Mouse (Mus musculus): ENCODE data around the gene Gfod1. TPM values are rescaled to one million over a fixed set of nuclear protein-coding genes. Genes with fewer than 3 reads are reported as not detected.

Gfod1 gene
- 0.89 and 1.2 TPM in 2 replicates for polyA plus RNA-seq (2015; fragmentation: Nextera tagmentation; extraction: Ambion mirVana)

DNA sequence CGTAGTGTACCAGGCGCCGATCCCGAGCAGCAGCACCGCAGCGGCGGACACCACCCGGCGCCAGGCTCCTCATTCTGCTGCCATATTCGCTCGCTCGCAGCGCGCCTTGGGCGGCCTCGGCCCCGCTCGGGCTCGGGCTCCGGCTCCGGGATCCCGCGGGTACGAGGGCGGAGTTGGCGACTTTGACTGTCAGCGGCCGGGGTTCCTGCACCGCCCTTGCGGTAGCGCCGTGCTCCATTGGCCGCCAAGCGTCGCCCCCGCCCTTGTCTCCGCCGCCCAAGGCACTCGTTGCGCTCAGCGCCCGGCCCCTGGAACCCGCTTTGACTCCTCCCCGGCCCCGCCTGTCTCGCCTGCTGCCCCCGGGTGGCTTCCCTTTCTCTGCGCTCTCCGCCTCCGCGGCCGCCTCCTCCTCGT lies at the start of gene Gfod1:
Gene Gfod1, minus strand, starts transcription at position 155 of the 414 bp plus-strand sequence.
- peak within 1 kb of the TSS; percentile 69 for H3K9ac ChIP-seq
- peak; percentile 98 for ATAC-seq (ENCODE audit: insufficient number of reproducible peaks, low FRiP score, low TSS enrichment, low read depth)
- peak within 1 kb of the TSS; percentile 99 for H3K4me2 ChIP-seq
- peak within 1 kb of the TSS; percentile 86 for H3K27ac ChIP-seq
- peaks cover 41% of the 10 kb centered on the region for H3K4me1 ChIP-seq
- H3K9me3 ChIP-seq: no peaks in the 10 kb centered on the region
- H3K27me3 ChIP-seq: peaks cover 26% of the 10 kb centered on the region
- peak within 1 kb of the TSS; percentile 75 for H3K4me3 ChIP-seq
- no peaks in the 10 kb centered on the region for H3K36me3 ChIP-seq
- WGBS: under 1% methylated on average over 51 of the region's 53 CpGs

DNA sequence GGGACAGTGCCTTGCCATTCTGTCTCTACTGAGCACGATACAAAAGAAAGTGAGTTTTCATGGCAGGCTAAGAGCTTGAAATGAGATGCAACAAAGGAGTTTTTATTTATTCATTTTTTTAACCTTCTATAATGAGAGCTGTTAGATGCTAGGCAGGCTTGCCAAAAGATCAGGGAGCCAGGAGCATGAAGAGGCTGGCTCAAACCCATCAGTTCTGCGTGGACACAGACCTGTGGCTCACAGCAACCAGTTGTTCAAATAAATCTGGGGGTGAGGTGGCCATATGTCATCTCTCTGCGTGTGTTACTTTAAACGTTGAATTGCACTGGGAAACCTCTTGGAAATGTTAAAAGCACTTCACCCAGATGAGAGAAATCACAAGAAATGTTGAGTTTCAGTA lies 49.4 kb upstream of the Gfod1 start:
- no peaks in the 10 kb centered on the region for H3K27me3 ChIP-seq
- H3K36me3 ChIP-seq: no peaks in the 10 kb centered on the region
- H3K9me3 ChIP-seq: no peaks in the 10 kb centered on the region
- no peak overlapping the region for H3K4me3 ChIP-seq
- no peak overlapping the region for H3K27ac ChIP-seq
- 0 out of 2 replicates have a peak, but pooled peaks cover 7% of the 10 kb centered on the region for H3K4me1 ChIP-seq
- whole genome bisulfite sequencing: 57% methylated on average over 4 of the region's 4 CpGs
- no peak overlapping the region for H3K4me2 ChIP-seq
- H3K9ac ChIP-seq: no peak overlapping the region
- no peak for ATAC-seq (ENCODE audit: insufficient number of reproducible peaks, low FRiP score, low TSS enrichment, low read depth)

DNA sequence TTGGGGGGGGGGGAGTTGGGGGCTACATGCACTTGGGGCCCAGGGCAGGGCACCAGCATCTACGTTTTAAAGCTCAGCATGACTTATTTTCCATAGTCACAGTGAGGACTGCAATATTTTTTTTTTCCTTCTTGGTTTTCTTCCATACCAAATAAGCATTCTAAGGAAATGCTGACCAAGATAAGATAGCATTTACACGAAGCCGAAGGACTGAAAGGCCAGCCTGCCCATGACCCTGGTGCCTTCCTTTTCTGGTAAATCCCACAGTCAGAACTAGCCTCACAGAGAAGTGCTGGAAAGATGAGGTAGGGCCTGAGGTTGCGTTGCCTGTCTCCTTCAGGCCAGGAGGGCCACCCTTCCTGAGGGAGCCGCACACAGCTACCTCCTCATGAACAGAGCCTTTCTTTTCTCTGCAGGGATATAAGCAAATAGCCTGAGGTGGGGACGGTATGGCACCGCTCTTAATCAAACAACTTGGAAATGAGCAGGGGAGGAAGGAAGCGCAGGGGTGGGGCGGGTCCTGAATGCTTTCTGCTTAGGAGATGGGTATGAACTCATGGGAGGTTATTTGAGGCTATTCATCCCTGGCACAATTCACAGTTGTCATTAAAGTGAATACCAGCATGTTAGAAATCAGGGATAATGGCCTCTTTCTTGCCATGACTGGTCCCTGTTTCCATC lies 46.7 kb upstream of the Gfod1 start:
- no peak for ATAC-seq (ENCODE audit: insufficient number of reproducible peaks, low FRiP score, low TSS enrichment, low read depth)
- Histone ChIP-seq H3K4me1 (0 out of 2 replicates have a peak, but pooled peaks cover 4% of the 10 kb centered on the region), H3K4me2 (no peak overlapping the region), H3K36me3 (no peaks in the 10 kb centered on the region), H3K9me3 (no peaks in the 10 kb centered on the region), H3K27me3 (no peaks in the 10 kb centered on the region), H3K27ac (no peak overlapping the region), H3K4me3 (no peak overlapping the region), H3K9ac (no peak overlapping the region)
- 75% methylated on average over 9 of the region's 9 CpGs for WGBS

DNA sequence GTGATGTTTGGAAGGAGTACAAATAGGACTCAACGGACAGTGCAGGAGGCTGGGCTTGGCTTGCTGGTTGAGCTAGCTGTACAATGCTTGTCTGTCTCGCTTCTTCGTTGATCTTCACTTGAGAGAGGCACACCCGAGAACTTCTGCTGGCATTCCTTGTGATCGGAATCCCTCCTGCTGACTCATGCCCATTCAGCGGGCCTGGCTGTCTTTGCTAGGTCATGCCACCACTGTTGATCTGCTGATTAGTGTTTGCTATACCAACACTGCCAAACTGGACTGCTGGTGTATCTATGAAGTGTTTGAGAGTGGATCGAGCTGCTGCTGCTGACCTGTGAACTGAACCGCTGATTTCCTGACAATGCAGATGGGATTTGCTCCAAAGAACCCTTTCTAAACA lies 45.4 kb upstream of the Gfod1 start:
- H3K4me1 ChIP-seq: 0 out of 2 replicates have a peak, but pooled peaks cover 3% of the 10 kb centered on the region
- 80% methylated on average over 8 of the region's 8 CpGs for WGBS

DNA sequence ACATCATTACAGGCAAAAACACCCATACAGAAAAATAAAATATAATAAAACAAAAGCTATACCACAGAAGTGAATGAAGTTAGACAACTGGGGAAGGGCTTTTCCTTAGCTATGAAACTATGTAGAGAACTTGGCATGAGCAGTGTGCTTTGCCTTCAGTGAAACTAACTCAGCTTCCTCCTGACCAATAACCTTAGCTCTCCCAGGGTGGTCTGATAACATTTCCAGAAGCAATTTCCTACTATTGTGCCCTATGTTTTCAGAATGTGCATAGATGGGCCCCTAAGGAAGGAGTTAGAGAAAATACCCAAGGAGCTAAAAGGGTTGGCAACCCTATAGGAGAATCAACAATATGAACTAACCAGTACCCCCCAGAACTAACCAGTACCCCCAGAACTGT lies 42.9 kb upstream of the Gfod1 start:
- Histone ChIP-seq H3K27me3 (no peaks in the 10 kb centered on the region), H3K4me3 (no peak overlapping the region), H3K9me3 (no peaks in the 10 kb centered on the region), H3K4me2 (no peak overlapping the region), H3K36me3 (no peaks in the 10 kb centered on the region), H3K27ac (no peak overlapping the region), H3K4me1 (no peaks in the 10 kb centered on the region), H3K9ac (no peak overlapping the region)
- no peak for ATAC-seq (ENCODE audit: insufficient number of reproducible peaks, low FRiP score, low TSS enrichment, low read depth)

More for the DNA sequence above, 45.4 kb upstream of the Gfod1 start:
- no peaks in the 10 kb centered on the region for H3K36me3 ChIP-seq
- no peak for ATAC-seq (ENCODE audit: insufficient number of reproducible peaks, low FRiP score, low TSS enrichment, low read depth)
- no peak overlapping the region for H3K9ac ChIP-seq
- H3K4me2 ChIP-seq: no peak overlapping the region
- no peak overlapping the region for H3K4me3 ChIP-seq
- H3K27ac ChIP-seq: no peak overlapping the region
- H3K9me3 ChIP-seq: no peaks in the 10 kb centered on the region
- H3K27me3 ChIP-seq: no peaks in the 10 kb centered on the region

DNA sequence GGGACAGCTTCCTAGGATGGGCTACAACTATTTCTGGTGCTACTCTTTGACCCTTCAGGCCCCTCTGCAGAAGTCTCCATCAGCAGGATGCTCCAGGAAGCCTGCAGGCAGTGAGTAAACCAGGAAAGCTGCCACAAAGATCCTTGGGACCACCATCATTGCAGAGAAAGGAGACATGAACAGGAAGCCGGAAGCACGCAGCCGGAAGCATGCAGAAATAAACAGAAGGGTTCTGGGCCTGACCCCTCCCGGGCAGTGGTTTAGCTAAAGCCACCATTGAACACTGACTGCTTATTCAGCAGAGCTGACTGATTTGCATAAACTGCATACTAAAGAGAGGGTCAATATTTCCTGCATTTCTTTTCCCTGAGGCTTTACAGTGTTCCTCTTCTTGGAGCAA lies 34.7 kb upstream of the Gfod1 start:
- no peak overlapping the region for H3K4me3 ChIP-seq
- WGBS: 76% methylated on average over 4 of the region's 4 CpGs
- no peak overlapping the region for H3K27ac ChIP-seq
- H3K4me1 ChIP-seq: peaks cover 13% of the 10 kb centered on the region; the same call in 1 of the 2 replicates
- H3K9me3 ChIP-seq: no peaks in the 10 kb centered on the region
- ATAC-seq (ENCODE audit: insufficient number of reproducible peaks, low FRiP score, low TSS enrichment, low read depth): no peak
- no peak overlapping the region for H3K4me2 ChIP-seq
- H3K9ac ChIP-seq: no peak overlapping the region
- H3K36me3 ChIP-seq: no peaks in the 10 kb centered on the region
- no peaks in the 10 kb centered on the region for H3K27me3 ChIP-seq

DNA sequence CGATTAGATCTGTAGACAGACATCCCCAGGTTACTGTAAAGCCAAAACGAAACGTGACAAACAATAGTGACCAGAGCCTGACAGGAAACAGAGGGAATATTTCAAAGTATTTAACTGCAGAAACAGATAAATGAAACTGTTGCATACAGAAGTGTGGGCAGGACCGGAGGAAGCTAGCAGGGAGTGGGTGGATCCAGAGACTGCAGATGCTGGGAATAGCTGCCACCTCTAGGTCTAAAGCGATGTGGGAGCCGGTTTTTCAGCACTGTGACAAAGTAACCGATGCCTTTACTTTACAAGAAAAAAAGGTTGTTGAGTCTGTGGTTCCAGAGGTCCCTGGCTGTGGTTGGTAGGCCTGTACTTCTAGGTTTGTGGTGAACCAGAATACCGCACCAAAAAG lies 34.0 kb upstream of the Gfod1 start:
- Histone ChIP-seq H3K4me2 (no peak overlapping the region), H3K9ac (no peak overlapping the region), H3K9me3 (no peaks in the 10 kb centered on the region), H3K36me3 (no peaks in the 10 kb centered on the region), H3K4me3 (no peak overlapping the region), H3K27ac (no peak overlapping the region), H3K4me1 (peaks cover 13% of the 10 kb centered on the region; the same call in 1 of the 2 replicates), H3K27me3 (no peaks in the 10 kb centered on the region)
- 84% methylated on average over 8 of the region's 8 CpGs for WGBS
- no peak for ATAC-seq (ENCODE audit: insufficient number of reproducible peaks, low FRiP score, low TSS enrichment, low read depth)

DNA sequence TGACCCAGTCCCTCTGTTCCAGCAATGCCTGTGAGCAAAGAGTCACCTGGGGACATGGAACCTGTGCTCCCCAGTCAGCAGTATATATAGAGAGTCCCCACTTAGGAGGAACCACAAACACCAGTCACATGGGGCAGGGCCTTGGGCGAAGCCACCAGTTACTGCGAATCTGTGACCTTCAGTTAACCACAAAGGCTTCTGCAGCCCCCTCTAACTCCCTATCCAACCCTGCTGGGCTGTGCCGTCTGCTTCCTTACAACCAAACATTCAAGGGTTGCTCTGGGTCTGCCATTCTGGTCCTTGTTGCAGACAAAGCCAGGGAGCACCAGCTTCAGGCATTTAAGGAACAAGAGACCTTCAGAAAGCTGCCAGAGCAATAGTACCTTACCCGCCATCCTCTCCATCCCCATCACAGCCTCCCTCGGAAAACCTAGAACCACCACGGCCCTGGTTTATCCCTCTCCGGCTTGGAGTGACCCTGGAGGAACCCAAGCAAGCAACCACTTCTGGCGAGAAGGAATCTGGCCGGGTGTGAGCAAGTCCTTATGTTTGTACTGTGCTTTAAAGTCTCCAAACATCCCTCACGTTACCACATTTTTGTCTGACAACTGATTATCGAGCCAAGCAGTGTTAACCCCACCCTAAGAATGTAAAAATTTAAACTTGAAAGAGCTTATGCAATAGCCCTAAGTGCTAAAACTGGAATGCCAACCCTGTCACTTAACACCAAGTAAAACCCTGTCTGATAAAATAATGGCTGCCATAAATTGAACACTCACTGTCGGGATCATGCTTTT lies 32.7 kb upstream of the Gfod1 start:
- Histone ChIP-seq H3K4me2 (no peak overlapping the region), H3K9me3 (no peaks in the 10 kb centered on the region), H3K9ac (no peak overlapping the region), H3K4me1 (peaks cover 18% of the 10 kb centered on the region), H3K27ac (peak overlapping the region; percentile 68), H3K36me3 (no peaks in the 10 kb centered on the region), H3K4me3 (no peak overlapping the region), H3K27me3 (no peaks in the 10 kb centered on the region)
- WGBS: 43% methylated on average over 12 of the region's 12 CpGs
- no peak for ATAC-seq (ENCODE audit: insufficient number of reproducible peaks, low FRiP score, low TSS enrichment, low read depth)

DNA sequence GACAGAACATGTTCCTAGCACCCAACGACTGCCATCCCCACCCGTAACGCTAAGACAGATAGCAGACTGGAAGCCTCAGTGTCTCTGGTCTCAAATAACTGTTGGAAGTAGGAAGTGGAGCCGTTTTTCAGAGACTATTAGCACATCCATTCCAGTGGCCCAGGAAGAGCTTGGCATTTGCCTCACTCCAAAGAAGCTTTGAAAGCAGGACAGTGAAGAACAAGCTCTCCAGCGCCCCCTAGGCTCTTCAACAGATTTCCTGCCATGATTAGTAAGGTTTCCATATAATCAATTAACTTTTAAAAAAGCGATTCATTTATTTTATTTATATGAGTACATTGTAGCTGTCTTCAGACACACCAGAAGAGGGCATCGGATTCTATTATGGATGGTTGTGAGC lies 28.6 kb upstream of the Gfod1 start:
- Histone ChIP-seq H3K4me1 (peaks cover 22% of the 10 kb centered on the region), H3K9me3 (no peaks in the 10 kb centered on the region), H3K4me2 (no peak overlapping the region), H3K4me3 (no peak overlapping the region), H3K27ac (no peak overlapping the region), H3K36me3 (no peaks in the 10 kb centered on the region), H3K27me3 (no peaks in the 10 kb centered on the region), H3K9ac (no peak overlapping the region)
- 37% methylated on average over 7 of the region's 7 CpGs for WGBS
- no peak for ATAC-seq (ENCODE audit: insufficient number of reproducible peaks, low FRiP score, low TSS enrichment, low read depth)

DNA sequence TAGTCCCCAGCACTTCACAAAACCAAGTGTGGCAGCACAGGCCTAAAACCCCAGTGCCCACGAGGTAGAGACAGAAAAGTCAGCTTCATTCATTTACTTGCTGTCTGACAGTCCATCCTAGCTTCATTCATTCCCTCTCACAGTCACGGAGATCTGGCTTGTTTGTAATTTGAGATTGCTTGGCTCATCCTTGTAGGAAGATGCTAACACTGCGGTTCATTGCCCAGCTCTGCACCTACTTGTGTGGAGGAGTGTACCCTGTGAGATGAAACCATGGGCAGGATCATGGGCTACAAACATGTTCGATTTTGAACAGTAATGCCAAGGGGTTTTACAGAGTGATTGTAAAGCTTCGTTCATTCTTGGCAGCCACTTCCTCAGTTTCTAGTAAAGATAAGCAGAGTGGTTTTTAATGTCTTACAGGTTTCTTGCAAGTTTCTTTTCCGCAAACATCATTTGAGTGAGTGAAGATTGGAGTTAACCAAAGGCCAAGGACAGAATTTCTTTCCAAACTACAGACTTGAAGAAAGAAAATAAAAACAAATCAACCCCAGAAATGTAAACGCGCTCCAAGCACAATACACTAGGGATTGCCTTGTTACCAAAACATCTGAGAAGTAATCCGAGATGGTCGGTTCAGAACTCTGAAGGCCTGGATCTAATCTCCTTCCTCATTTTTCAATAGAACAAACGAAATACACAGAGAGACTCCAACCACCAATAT lies 27.9 kb upstream of the Gfod1 start:
- no peak for ATAC-seq (ENCODE audit: insufficient number of reproducible peaks, low FRiP score, low TSS enrichment, low read depth)
- no peak overlapping the region for H3K4me3 ChIP-seq
- H3K36me3 ChIP-seq: no peaks in the 10 kb centered on the region
- no peak overlapping the region for H3K9ac ChIP-seq
- no peaks in the 10 kb centered on the region for H3K27me3 ChIP-seq
- WGBS: 38% methylated on average over 11 of the region's 11 CpGs
- peaks cover 19% of the 10 kb centered on the region for H3K4me1 ChIP-seq
- H3K9me3 ChIP-seq: no peaks in the 10 kb centered on the region
- H3K4me2 ChIP-seq: no peak overlapping the region
- 0 out of 2 replicates have a peak overlapping the region, but pooled peaks have one; percentile 8 for H3K27ac ChIP-seq

DNA sequence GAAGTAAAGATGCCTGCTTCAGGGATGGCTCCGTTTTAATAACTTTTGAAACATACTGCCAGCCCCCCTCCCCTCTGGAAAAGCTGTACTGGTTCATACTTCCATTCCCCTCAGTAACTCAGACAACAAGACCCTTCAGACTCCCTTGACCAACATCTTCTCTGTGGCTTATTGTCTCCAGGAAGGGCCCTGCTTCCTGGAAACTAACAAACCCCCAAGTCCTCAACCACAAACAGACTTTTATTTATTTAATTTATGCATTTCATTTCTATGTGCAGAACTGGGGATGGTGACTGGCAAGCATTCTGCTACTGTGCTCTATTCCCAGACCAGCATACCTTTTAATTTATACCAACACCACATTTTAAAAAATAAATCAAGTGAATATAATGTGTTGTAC lies 21.5 kb upstream of the Gfod1 start:
- ATAC-seq (ENCODE audit: insufficient number of reproducible peaks, low FRiP score, low TSS enrichment, low read depth): no peak
- Histone ChIP-seq H3K27ac (no peak overlapping the region), H3K36me3 (no peaks in the 10 kb centered on the region), H3K9ac (no peak overlapping the region), H3K9me3 (no peaks in the 10 kb centered on the region), H3K27me3 (no peaks in the 10 kb centered on the region), H3K4me3 (no peak overlapping the region), H3K4me1 (no peaks in the 10 kb centered on the region), H3K4me2 (no peak overlapping the region)
- WGBS: 58% methylated on average over 1 of the region's 1 CpGs

DNA sequence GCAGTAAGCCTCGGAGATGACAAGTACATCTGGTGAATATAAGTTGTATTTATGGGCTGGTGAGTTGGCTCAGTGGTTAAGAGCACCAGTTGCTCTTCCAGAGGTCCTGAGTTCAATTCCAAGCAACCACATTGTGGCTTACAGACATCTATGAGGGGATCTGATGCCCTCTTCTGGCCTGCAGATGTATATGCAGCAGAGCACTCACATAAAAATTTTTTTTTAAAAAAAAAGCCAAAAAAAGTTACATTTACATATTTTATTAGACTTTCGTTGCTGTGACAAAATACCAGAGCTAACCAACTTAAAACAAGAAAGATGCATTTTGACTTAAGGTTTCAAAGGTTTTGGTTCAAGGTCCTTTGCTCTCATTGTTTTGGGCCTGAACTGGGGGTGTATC lies 17.5 kb upstream of the Gfod1 start:
- H3K4me3 ChIP-seq: no peak overlapping the region
- H3K36me3 ChIP-seq: no peaks in the 10 kb centered on the region
- no peaks in the 10 kb centered on the region for H3K27me3 ChIP-seq
- no peak overlapping the region for H3K9ac ChIP-seq
- H3K27ac ChIP-seq: no peak overlapping the region
- peaks cover 4% of the 10 kb centered on the region for H3K4me1 ChIP-seq
- no peaks in the 10 kb centered on the region for H3K9me3 ChIP-seq
- no peak for ATAC-seq (ENCODE audit: insufficient number of reproducible peaks, low FRiP score, low TSS enrichment, low read depth)
- whole genome bisulfite sequencing: 73% methylated on average over 2 of the region's 2 CpGs
- H3K4me2 ChIP-seq: no peak overlapping the region

Measured in limb, embryonic 15.5 days (tissue).